Mouse (Mus musculus): ENCODE data around the gene Dcaf8. TPM values are rescaled to one million over a fixed set of nuclear protein-coding genes. Genes with fewer than 3 reads are reported as not detected.

The Dcaf8 gene
- polyA plus RNA-seq, 1 experiment from 2014 or later = 147 TPM

DNA sequence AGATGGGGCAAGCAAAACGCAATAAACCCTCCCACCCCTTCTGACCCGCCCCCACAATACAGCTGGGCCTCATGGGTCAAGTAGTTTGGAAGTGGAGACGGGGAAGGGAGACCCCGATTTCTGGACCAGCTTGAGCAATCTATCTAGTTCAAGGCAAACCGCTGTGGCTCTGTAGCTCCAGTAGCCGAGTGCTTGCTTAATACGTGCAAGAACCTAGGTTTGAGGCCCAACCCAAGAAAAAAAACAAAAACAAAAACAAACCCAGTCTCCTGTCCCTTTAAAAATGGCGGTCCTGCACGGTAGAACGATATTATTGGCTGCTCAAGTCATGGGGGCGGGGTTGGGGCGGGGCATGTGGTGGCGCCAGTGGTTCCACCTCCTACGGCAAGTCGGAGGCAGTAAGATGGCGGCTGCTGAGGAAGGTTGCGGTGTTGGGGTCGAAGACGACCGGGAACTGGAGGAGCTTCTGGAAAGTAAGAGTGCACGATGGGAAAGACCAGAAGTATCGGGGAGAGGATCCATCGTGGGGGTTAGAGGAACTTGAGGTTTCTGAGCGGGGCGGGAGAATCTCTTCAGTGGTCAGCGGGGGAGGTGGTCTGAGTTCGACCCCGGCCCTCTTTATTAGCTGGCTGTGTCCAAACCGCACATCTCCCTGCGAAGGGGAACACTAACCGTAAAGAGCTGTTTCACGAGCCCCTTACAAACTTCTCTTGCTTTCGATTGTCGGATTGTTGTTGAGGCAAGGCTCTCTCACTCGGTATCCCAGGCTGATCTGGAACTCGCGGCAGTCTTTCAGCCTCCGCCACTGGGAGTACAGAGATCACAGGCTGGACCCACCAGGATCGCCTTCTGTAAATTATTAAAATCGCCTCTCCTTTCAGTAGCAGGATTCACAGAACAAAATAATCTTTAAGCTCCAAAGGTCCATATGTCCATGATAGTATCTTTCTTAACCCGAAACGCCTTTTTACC lies 21.2 kb upstream of the Dcaf8 start, which contains the start of gene Pex19:
Gene Pex19, plus strand, starts transcription at position 380 of the 972 bp plus-strand sequence.
- Histone ChIP-seq H3K36me3 (ENCODE audit: insufficient read depth, low read length) (peaks cover 48% of the 10 kb centered on the region), H3K27me3 (ENCODE audit: insufficient read depth, low read length) (no peaks in the 10 kb centered on the region), H3K4me1 (ENCODE audit: insufficient read depth, low read length) (peaks cover 9% of the 10 kb centered on the region), H3K9me3 (ENCODE audit: low read length) (no peaks in the 10 kb centered on the region), H3K4me3 (ENCODE audit: low read length) (peak within 1 kb of the TSS; percentile 87), H3K4me2 (replicated peaks; ENCODE audit: low read depth, low read length) (peak within 1 kb of the TSS; percentile 84), H3K27ac (ENCODE audit: low read length) (peak within 1 kb of the TSS; percentile 31; the same call in 1 of the 2 replicates), H3K9ac (replicated peaks; ENCODE audit: low read length) (peak within 1 kb of the TSS; percentile 82)
- peak; percentile 96 for ATAC-seq (ENCODE audit: low FRiP score, low TSS enrichment)
- under 1% methylated on average over 42 of the region's 42 CpGs for WGBS

DNA sequence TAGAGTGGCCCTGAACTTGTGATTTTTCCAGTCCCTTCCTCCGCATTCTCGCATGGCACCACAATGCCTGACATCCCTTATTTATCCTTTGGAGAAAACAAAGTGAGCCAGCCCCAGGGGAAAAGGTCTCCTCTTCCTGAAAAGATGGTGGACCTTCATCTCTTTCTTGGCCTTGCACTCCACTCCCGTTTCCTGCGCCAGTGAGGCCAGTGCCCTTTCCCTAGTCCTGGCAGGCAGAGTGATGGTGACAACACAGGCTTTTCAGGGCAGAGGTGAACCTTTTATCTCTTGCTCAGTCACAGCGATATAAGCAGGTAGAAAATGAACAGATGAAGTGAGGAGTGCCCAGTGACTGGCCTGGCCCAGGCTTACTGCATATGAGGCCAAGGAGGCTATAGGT lies 20.4 kb upstream of the Dcaf8 start:
- H3K4me3 ChIP-seq (ENCODE audit: low read length) = peak overlapping the region; percentile 87
- 32% methylated on average over 5 of the region's 5 CpGs for WGBS
- no peak overlapping the region; the same call in 1 of the 2 replicates for H3K27ac ChIP-seq (ENCODE audit: low read length)
- no peak for ATAC-seq (ENCODE audit: low FRiP score, low TSS enrichment)
- peak overlapping the region; percentile 82 for H3K9ac ChIP-seq (replicated peaks; ENCODE audit: low read length)
- peak overlapping the region; percentile 84 for H3K4me2 ChIP-seq (replicated peaks; ENCODE audit: low read depth, low read length)
- H3K36me3 ChIP-seq (ENCODE audit: insufficient read depth, low read length) = peaks cover 48% of the 10 kb centered on the region
- H3K4me1 ChIP-seq (ENCODE audit: insufficient read depth, low read length) = peaks cover 9% of the 10 kb centered on the region
- 0 out of 2 replicates have a peak, but pooled peaks cover 3% of the 10 kb centered on the region for H3K9me3 ChIP-seq (ENCODE audit: low read length)
- no peaks in the 10 kb centered on the region for H3K27me3 ChIP-seq (ENCODE audit: insufficient read depth, low read length)

DNA sequence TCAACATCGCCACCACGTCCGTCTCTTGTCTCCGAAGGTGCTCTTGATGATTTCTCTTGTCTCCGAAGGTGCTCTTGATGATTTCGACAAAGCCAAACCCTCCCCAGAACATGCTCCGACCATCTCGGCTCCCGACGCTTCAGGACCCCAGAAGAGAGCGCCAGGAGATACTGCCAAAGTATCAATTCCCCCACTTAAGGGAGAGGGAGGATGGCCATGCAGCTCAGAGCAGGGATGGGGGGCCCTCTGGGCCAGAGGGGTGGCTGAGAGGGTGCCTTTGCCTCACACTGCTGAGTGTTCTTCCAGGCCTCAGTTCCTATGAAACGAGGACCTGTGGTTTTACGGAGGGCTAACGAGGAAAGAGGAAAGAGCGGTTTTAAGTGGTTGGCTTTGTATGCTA lies 19.3 kb upstream of the Dcaf8 start:
- Histone ChIP-seq H3K9ac (replicated peaks; ENCODE audit: low read length) (no peak overlapping the region), H3K9me3 (ENCODE audit: low read length) (0 out of 2 replicates have a peak, but pooled peaks cover 3% of the 10 kb centered on the region), H3K27ac (ENCODE audit: low read length) (no peak overlapping the region), H3K4me2 (replicated peaks; ENCODE audit: low read depth, low read length) (no peak overlapping the region), H3K4me1 (ENCODE audit: insufficient read depth, low read length) (peaks cover 9% of the 10 kb centered on the region), H3K4me3 (ENCODE audit: low read length) (no peak overlapping the region), H3K36me3 (ENCODE audit: insufficient read depth, low read length) (peaks cover 45% of the 10 kb centered on the region), H3K27me3 (ENCODE audit: insufficient read depth, low read length) (no peaks in the 10 kb centered on the region)
- WGBS = 92% methylated on average over 15 of the region's 15 CpGs
- ATAC-seq (ENCODE audit: low FRiP score, low TSS enrichment) = no peak

DNA sequence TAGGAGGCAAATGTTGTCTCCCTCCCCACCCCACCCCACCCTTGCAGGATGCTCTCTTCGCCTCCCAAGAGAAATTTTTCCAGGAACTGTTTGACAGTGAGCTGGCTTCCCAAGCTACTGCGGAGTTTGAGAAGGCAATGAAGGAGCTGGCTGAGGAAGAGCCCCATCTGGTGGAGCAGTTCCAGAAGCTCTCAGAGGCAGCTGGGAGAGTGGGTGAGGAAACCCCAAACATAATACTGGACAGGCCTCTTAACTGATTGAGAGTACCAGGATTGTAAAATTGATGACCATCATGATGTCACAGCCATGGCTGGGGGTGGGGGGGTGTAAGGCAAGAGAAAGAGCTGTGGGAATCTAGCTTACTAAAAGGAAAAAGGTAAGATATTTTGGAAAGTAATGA lies 18.8 kb upstream of the Dcaf8 start:
- Histone ChIP-seq H3K27ac (ENCODE audit: low read length) (no peak overlapping the region), H3K36me3 (ENCODE audit: insufficient read depth, low read length) (peaks cover 48% of the 10 kb centered on the region), H3K4me1 (ENCODE audit: insufficient read depth, low read length) (peaks cover 9% of the 10 kb centered on the region), H3K9ac (replicated peaks; ENCODE audit: low read length) (no peak overlapping the region), H3K27me3 (ENCODE audit: insufficient read depth, low read length) (no peaks in the 10 kb centered on the region), H3K4me3 (ENCODE audit: low read length) (no peak overlapping the region), H3K4me2 (replicated peaks; ENCODE audit: low read depth, low read length) (no peak overlapping the region), H3K9me3 (ENCODE audit: low read length) (0 out of 2 replicates have a peak, but pooled peaks cover 3% of the 10 kb centered on the region)
- ATAC-seq (ENCODE audit: low FRiP score, low TSS enrichment) = no peak
- 74% methylated on average over 2 of the region's 2 CpGs for WGBS

DNA sequence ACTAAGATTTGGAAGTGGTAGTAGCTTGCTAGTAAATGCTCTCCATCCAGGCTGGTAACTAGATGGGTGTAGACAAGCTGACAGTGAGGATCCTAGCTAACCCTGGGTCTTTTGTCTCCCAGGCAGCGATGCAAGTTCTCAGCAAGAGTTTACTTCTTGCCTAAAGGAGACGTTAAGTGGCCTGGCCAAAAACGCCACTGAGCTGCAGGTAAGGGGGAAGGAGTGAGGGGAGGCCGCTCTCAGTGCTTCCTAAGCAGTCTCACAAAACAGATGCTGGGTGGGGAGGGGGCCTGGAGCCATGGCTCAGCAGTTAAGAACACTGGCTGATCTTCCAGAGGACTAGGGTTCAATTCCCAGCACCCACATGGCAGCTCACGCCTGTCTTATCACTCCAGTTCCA lies 18.1 kb upstream of the Dcaf8 start:
- peaks cover 55% of the 10 kb centered on the region for H3K36me3 ChIP-seq (ENCODE audit: insufficient read depth, low read length)
- H3K9ac ChIP-seq (replicated peaks; ENCODE audit: low read length) = no peak overlapping the region
- 97% methylated on average over 5 of the region's 5 CpGs for WGBS
- no peak overlapping the region for H3K27ac ChIP-seq (ENCODE audit: low read length)
- H3K4me3 ChIP-seq (ENCODE audit: low read length) = no peak overlapping the region
- 0 out of 2 replicates have a peak, but pooled peaks cover 3% of the 10 kb centered on the region for H3K9me3 ChIP-seq (ENCODE audit: low read length)
- no peak for ATAC-seq (ENCODE audit: low FRiP score, low TSS enrichment)
- H3K27me3 ChIP-seq (ENCODE audit: insufficient read depth, low read length) = no peaks in the 10 kb centered on the region
- peaks cover 9% of the 10 kb centered on the region for H3K4me1 ChIP-seq (ENCODE audit: insufficient read depth, low read length)
- H3K4me2 ChIP-seq (replicated peaks; ENCODE audit: low read depth, low read length) = no peak overlapping the region

DNA sequence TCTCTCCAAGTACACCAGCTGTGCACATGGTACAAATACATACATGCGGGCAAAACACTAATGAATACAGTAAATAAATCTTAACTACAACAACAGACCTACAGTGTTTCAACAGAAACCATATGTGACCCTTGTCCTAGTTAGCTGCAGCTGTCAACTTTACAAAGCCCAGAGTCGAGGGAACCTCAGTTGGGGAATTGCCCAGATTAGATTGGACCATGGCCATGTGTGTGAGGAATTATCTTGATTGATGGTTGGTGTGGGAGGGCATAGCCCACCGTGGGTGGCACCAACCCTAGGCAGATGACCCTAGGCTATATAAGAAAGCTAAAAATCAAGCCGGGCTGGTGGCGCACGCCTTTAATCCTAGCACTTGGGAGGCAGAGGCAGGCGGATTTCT lies 15.6 kb upstream of the Dcaf8 start:
- Histone ChIP-seq H3K9me3 (ENCODE audit: low read length) (0 out of 2 replicates have a peak, but pooled peaks cover 3% of the 10 kb centered on the region), H3K9ac (replicated peaks; ENCODE audit: low read length) (no peak overlapping the region), H3K27ac (ENCODE audit: low read length) (no peak overlapping the region), H3K36me3 (ENCODE audit: insufficient read depth, low read length) (peaks cover 70% of the 10 kb centered on the region), H3K4me1 (ENCODE audit: insufficient read depth, low read length) (peaks cover 6% of the 10 kb centered on the region), H3K4me3 (ENCODE audit: low read length) (no peak overlapping the region), H3K4me2 (replicated peaks; ENCODE audit: low read depth, low read length) (no peak overlapping the region), H3K27me3 (ENCODE audit: insufficient read depth, low read length) (no peaks in the 10 kb centered on the region)
- ATAC-seq (ENCODE audit: low FRiP score, low TSS enrichment) = no peak
- whole genome bisulfite sequencing = 87% methylated on average over 7 of the region's 7 CpGs

DNA sequence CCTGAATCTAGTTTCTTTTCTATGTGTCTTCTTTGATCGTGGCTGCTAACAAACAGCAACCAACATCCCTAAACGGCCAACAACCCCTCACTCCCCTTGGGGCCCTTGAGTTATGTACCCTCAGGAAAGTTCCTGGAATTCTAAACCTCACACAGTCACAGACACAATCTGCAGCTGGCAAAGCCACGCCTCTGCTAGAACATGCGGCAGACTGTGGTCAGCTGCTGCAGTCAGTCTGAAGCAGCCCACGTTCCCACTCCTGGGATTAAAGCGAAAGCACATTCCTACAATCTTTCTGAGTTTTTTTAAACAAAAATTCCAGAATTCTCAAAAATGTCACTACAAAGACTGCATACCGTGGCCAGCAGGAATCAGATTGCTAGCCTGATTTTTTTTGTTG lies 14.3 kb upstream of the Dcaf8 start:
- Histone ChIP-seq H3K4me2 (replicated peaks; ENCODE audit: low read depth, low read length) (no peak overlapping the region), H3K27me3 (ENCODE audit: insufficient read depth, low read length) (no peaks in the 10 kb centered on the region), H3K4me1 (ENCODE audit: insufficient read depth, low read length) (no peaks in the 10 kb centered on the region), H3K9me3 (ENCODE audit: low read length) (0 out of 2 replicates have a peak, but pooled peaks cover 3% of the 10 kb centered on the region), H3K9ac (replicated peaks; ENCODE audit: low read length) (no peak overlapping the region), H3K4me3 (ENCODE audit: low read length) (no peak overlapping the region), H3K27ac (ENCODE audit: low read length) (no peak overlapping the region), H3K36me3 (ENCODE audit: insufficient read depth, low read length) (peaks cover 68% of the 10 kb centered on the region)
- 83% methylated on average over 7 of the region's 7 CpGs for WGBS
- no peak for ATAC-seq (ENCODE audit: low FRiP score, low TSS enrichment)

DNA sequence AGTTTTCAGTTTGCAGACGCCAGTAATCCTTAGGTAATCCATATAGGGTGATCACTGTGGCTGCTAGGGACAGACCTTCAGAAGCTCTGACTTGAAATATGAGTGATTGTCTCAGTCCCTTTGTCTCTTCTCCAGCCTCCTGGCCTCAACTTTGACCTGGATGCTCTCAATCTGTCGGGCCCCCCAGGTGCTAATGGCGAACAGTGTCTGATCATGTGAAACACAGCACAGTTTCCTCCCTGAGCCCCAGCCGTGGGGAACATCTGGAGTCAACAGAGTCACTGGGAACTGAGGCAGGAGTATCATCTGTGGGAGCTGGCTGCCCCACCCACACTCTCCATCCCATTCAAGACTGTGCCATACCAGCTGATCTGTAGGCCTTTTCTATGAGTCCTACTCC lies 13.8 kb upstream of the Dcaf8 start:
- WGBS = 76% methylated on average over 4 of the region's 4 CpGs

DNA sequence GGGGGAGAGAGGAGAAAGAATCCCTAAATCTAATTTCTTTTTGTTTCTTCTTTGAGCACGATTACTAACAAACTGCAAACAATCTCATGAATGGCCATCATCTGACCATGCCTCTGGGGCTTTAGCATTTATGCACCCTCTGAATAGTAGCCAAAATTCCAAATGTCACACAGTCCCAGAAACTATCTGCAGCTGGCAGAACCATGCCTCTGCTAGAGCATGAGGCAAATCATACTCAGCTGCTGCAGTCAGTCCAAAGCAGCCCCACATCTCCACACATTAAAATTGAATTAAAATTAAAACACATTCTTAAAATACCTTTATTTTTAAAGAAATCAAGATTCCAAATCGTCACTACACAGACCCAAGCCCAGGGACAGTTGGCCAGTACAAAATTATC lies 7.7 kb upstream of the Dcaf8 start:
- Histone ChIP-seq H3K36me3 (ENCODE audit: insufficient read depth, low read length) (peaks cover 11% of the 10 kb centered on the region), H3K4me2 (replicated peaks; ENCODE audit: low read depth, low read length) (no peak overlapping the region), H3K4me3 (ENCODE audit: low read length) (no peak overlapping the region), H3K9me3 (ENCODE audit: low read length) (no peaks in the 10 kb centered on the region), H3K27ac (ENCODE audit: low read length) (no peak overlapping the region), H3K27me3 (ENCODE audit: insufficient read depth, low read length) (no peaks in the 10 kb centered on the region), H3K9ac (replicated peaks; ENCODE audit: low read length) (no peak overlapping the region), H3K4me1 (ENCODE audit: insufficient read depth, low read length) (0 out of 2 replicates have a peak, but pooled peaks cover 3% of the 10 kb centered on the region)
- 72% methylated on average over 2 of the region's 2 CpGs for WGBS
- no peak for ATAC-seq (ENCODE audit: low FRiP score, low TSS enrichment)

More for the DNA sequence above, 13.8 kb upstream of the Dcaf8 start:
- Histone ChIP-seq H3K9ac (replicated peaks; ENCODE audit: low read length) (no peak overlapping the region), H3K9me3 (ENCODE audit: low read length) (0 out of 2 replicates have a peak, but pooled peaks cover 3% of the 10 kb centered on the region), H3K27ac (ENCODE audit: low read length) (no peak overlapping the region), H3K4me1 (ENCODE audit: insufficient read depth, low read length) (no peaks in the 10 kb centered on the region), H3K4me3 (ENCODE audit: low read length) (no peak overlapping the region), H3K27me3 (ENCODE audit: insufficient read depth, low read length) (no peaks in the 10 kb centered on the region), H3K36me3 (ENCODE audit: insufficient read depth, low read length) (peaks cover 63% of the 10 kb centered on the region), H3K4me2 (replicated peaks; ENCODE audit: low read depth, low read length) (no peak overlapping the region)
- ATAC-seq (ENCODE audit: low FRiP score, low TSS enrichment) = no peak

DNA sequence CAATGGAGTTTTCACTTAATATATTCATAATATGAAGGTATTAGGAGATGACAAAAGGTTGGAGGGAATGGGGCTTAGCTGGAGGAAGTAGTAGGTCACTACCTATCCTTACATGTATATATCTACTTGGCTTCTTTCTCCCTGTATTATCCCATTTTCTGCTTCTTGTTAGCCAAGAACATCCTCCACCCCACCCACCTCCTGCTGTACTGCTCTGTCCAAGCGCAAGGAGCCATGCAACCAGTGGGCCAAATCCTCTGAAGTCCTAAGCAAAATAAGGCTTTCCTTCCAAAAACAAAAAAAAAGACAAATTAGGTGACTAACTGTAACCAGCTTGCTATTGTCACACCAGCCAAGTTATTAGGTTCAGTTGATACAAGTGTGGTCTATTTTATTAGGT lies 7.1 kb upstream of the Dcaf8 start:
- Histone ChIP-seq H3K4me3 (ENCODE audit: low read length) (no peak overlapping the region), H3K27me3 (ENCODE audit: insufficient read depth, low read length) (no peaks in the 10 kb centered on the region), H3K27ac (ENCODE audit: low read length) (no peak overlapping the region), H3K9me3 (ENCODE audit: low read length) (no peaks in the 10 kb centered on the region), H3K36me3 (ENCODE audit: insufficient read depth, low read length) (peaks cover 7% of the 10 kb centered on the region), H3K4me2 (replicated peaks; ENCODE audit: low read depth, low read length) (no peak overlapping the region), H3K4me1 (ENCODE audit: insufficient read depth, low read length) (0 out of 2 replicates have a peak, but pooled peaks cover 3% of the 10 kb centered on the region), H3K9ac (replicated peaks; ENCODE audit: low read length) (no peak overlapping the region)
- WGBS = 96% methylated on average over 1 of the region's 1 CpGs
- no peak for ATAC-seq (ENCODE audit: low FRiP score, low TSS enrichment)
